Mouse (Mus musculus): ENCODE results near the gene Gemin4. TPM values are rescaled to one million over a fixed set of nuclear protein-coding genes. Genes with fewer than 3 reads are reported as not detected.
A peak's percentile ranks its signal among the peaks of the same experiment; 100 is the strongest.

The Gemin4 gene
- polyA plus RNA-seq, 1 experiment from 2014 or later = 34.5 TPM

GRCm38 (mm10) chr11:76180146-76180540, 37.3 kb downstream of the Gemin4 start:
- Histone ChIP-seq H3K4me1 (replicated peaks) (peaks cover 8% of the 10 kb centered on the region), H3K9me3 (no peaks in the 10 kb centered on the region), H3K27me3 (no peaks in the 10 kb centered on the region), H3K9ac (replicated peaks) (peak overlapping the region; percentile 69), H3K4me2 (peak overlapping the region; percentile 94), H3K4me3 (replicated peaks) (peak overlapping the region; percentile 81), H3K27ac (no peak overlapping the region), H3K36me3 (peaks cover 6% of the 10 kb centered on the region)
- no peak for ATAC-seq (ENCODE audit: insufficient number of reproducible peaks, insufficient read depth, low FRiP score, low TSS enrichment, low read depth)
- WGBS = 18% methylated on average over 7 of the region's 7 CpGs

GRCm38 (mm10) chr11:76179495-76180145, 37.8 kb downstream of the Gemin4 start, which contains the start of the genes Vps53 and Fam57a:
TSS of gene Vps53 (minus strand) at chr11:76179647.
TSS of gene Fam57a (plus strand) at chr11:76179671.
- H3K9me3 ChIP-seq = no peaks in the 10 kb centered on the region
- peaks cover 6% of the 10 kb centered on the region for H3K36me3 ChIP-seq
- 0 out of 2 replicates have a peak within 1 kb of the TSS, but pooled peaks have one; percentile 51 for H3K27ac ChIP-seq
- peaks cover 8% of the 10 kb centered on the region for H3K4me1 ChIP-seq (replicated peaks)
- H3K27me3 ChIP-seq = no peaks in the 10 kb centered on the region
- peak; percentile 75 for ATAC-seq (ENCODE audit: insufficient number of reproducible peaks, insufficient read depth, low FRiP score, low TSS enrichment, low read depth)
- peak within 1 kb of the TSS; percentile 81 for H3K4me3 ChIP-seq (replicated peaks)
- H3K9ac ChIP-seq (replicated peaks) = peak within 1 kb of the TSS; percentile 69
- peak within 1 kb of the TSS; percentile 94 for H3K4me2 ChIP-seq
- under 1% methylated on average over 37 of the region's 37 CpGs for WGBS

- Histone ChIP-seq H3K9ac (replicated peaks) (peak overlapping the region; percentile 69), H3K4me3 (replicated peaks) (peak overlapping the region; percentile 81), H3K27ac (0 out of 2 replicates have a peak overlapping the region, but pooled peaks have one; percentile 51), H3K36me3 (peaks cover 8% of the 10 kb centered on the region), H3K9me3 (no peaks in the 10 kb centered on the region), H3K27me3 (no peaks in the 10 kb centered on the region), H3K4me1 (replicated peaks) (peaks cover 8% of the 10 kb centered on the region), H3K4me2 (peak overlapping the region; percentile 94)
- ATAC-seq (ENCODE audit: insufficient number of reproducible peaks, insufficient read depth, low FRiP score, low TSS enrichment, low read depth) = peak; percentile 73; the same call in 1 of the 2 replicates
- WGBS = 2% methylated on average over 28 of the region's 28 CpGs
These were observed 38.6 kb downstream of the Gemin4 start for GRCm38 (mm10) chr11:76178726-76179494.

GRCm38 (mm10) chr11:76170207-76170606, 47.3 kb downstream of the Gemin4 start:
- Histone ChIP-seq H3K9ac (replicated peaks) (no peak overlapping the region), H3K4me1 (replicated peaks) (no peaks in the 10 kb centered on the region), H3K4me2 (no peak overlapping the region), H3K36me3 (peaks cover 23% of the 10 kb centered on the region), H3K27ac (no peak overlapping the region), H3K27me3 (no peaks in the 10 kb centered on the region), H3K9me3 (no peaks in the 10 kb centered on the region), H3K4me3 (replicated peaks) (no peak overlapping the region)
- no peak for ATAC-seq (ENCODE audit: insufficient number of reproducible peaks, insufficient read depth, low FRiP score, low TSS enrichment, low read depth)
- 75% methylated on average over 5 of the region's 5 CpGs for WGBS

GRCm38 (mm10) chr11:76168976-76169375, 48.5 kb downstream of the Gemin4 start:
- no peak overlapping the region for H3K9ac ChIP-seq (replicated peaks)

GRCm38 (mm10) chr11:76167079-76167765, 50.2 kb downstream of the Gemin4 start:
- Histone ChIP-seq H3K9me3 (no peaks in the 10 kb centered on the region), H3K9ac (replicated peaks) (no peak overlapping the region), H3K36me3 (peaks cover 29% of the 10 kb centered on the region), H3K27me3 (no peaks in the 10 kb centered on the region), H3K4me3 (replicated peaks) (no peak overlapping the region), H3K4me1 (replicated peaks) (no peaks in the 10 kb centered on the region), H3K4me2 (no peak overlapping the region), H3K27ac (no peak overlapping the region)
- 34% methylated on average over 5 of the region's 5 CpGs for WGBS
- ATAC-seq (ENCODE audit: insufficient number of reproducible peaks, insufficient read depth, low FRiP score, low TSS enrichment, low read depth) = no peak

More at GRCm38 (mm10) chr11:76168976-76169375, 48.5 kb downstream of the Gemin4 start:
- H3K27ac ChIP-seq = no peak overlapping the region
- peaks cover 28% of the 10 kb centered on the region for H3K36me3 ChIP-seq
- H3K4me1 ChIP-seq (replicated peaks) = no peaks in the 10 kb centered on the region
- no peak overlapping the region for H3K4me2 ChIP-seq
- H3K27me3 ChIP-seq = no peaks in the 10 kb centered on the region
- WGBS = 82% methylated on average over 3 of the region's 3 CpGs
- H3K4me3 ChIP-seq (replicated peaks) = no peak overlapping the region
- ATAC-seq (ENCODE audit: insufficient number of reproducible peaks, insufficient read depth, low FRiP score, low TSS enrichment, low read depth) = no peak
- no peaks in the 10 kb centered on the region for H3K9me3 ChIP-seq

GRCm38 (mm10) chr11:76166657-76167056, 50.8 kb downstream of the Gemin4 start:
- no peak overlapping the region for H3K4me2 ChIP-seq
- no peaks in the 10 kb centered on the region for H3K27me3 ChIP-seq
- no peak for ATAC-seq (ENCODE audit: insufficient number of reproducible peaks, insufficient read depth, low FRiP score, low TSS enrichment, low read depth)
- no peaks in the 10 kb centered on the region for H3K4me1 ChIP-seq (replicated peaks)
- H3K36me3 ChIP-seq = peaks cover 33% of the 10 kb centered on the region
- H3K9me3 ChIP-seq = no peaks in the 10 kb centered on the region
- WGBS = 95% methylated on average over 4 of the region's 4 CpGs
- no peak overlapping the region for H3K4me3 ChIP-seq (replicated peaks)
- H3K27ac ChIP-seq = no peak overlapping the region
- no peak overlapping the region for H3K9ac ChIP-seq (replicated peaks)

Other genes starting within 250 kb of the Gemin4 start
- gene 1700016K19Rik, start 217.8 kb downstream of the Gemin4 start, polyA plus RNA-seq (2016; fragmentation: Nextera tagmentation; extraction: Ambion mirVana) = 0.23 and 0.70 TPM in 2 replicates
- 50.9 and 54.0 TPM in 2 replicates for gene Rflnb, start 189.9 kb downstream of the Gemin4 start, polyA plus RNA-seq (2016; fragmentation: Nextera tagmentation; extraction: Ambion mirVana)
- 39.1 and 43.4 TPM in 2 replicates for gene Vps53, start 38.0 kb downstream of the Gemin4 start, polyA plus RNA-seq (2016; fragmentation: Nextera tagmentation; extraction: Ambion mirVana)
- 24.2 and 26.6 TPM in 2 replicates for gene Fam57a, start 38.0 kb downstream of the Gemin4 start, polyA plus RNA-seq (2016; fragmentation: Nextera tagmentation; extraction: Ambion mirVana)
- gene Dbil5, start 56 bp downstream of the Gemin4 start, polyA plus RNA-seq (2016; fragmentation: Nextera tagmentation; extraction: Ambion mirVana) = 0.95 and 1.0 TPM in 2 replicates
- gene Mrm3, start 26.1 kb upstream of the Gemin4 start, polyA plus RNA-seq (2016; fragmentation: Nextera tagmentation; extraction: Ambion mirVana) = 23.0 and 23.9 TPM in 2 replicates
- 125 and 136 TPM in 2 replicates for gene Glod4, start 26.1 kb upstream of the Gemin4 start, polyA plus RNA-seq (2016; fragmentation: Nextera tagmentation; extraction: Ambion mirVana)
- gene Nxn, start 181.5 kb upstream of the Gemin4 start, polyA plus RNA-seq (2016; fragmentation: Nextera tagmentation; extraction: Ambion mirVana) = 61.2 and 67.7 TPM in 2 replicates
- gene Timm22, start 189.3 kb upstream of the Gemin4 start, polyA plus RNA-seq (2016; fragmentation: Nextera tagmentation; extraction: Ambion mirVana) = 127 and 149 TPM in 2 replicates

Data from limb, embryonic 12.5 days (tissue).